Mouse (Mus musculus) MEL (cell line): Measurements from ENCODE around the gene Capn9. TPM values are rescaled to one million over a fixed set of nuclear protein-coding genes. Genes with fewer than 3 reads are reported as not detected.

Experiments used
- DNase-seq: peaks from one replicate; pipeline ENCODE4 v3.0.0; 2011; ENCODE audit warnings: low read depth, low spot score
- H3K27ac ChIP-seq: 2 replicates; pipeline ENCODE4 v1.5.1; 2012; ENCODE audit warnings: low read depth, mild to moderate bottlenecking, control low read depth, low read length, moderate library complexity; ENCODE audit not compliant: control insufficient read depth
- H3K27me3 ChIP-seq, 2 experiments: fragments of 150-350 bp in 1 of 2; sonication (generic) in 1 of 2; 2 replicates each; pipeline ENCODE4 v1.6.1; 2012; ENCODE audit warnings: low read length in 2 of 2, mild to moderate bottlenecking in 2 of 2, improper control_type of control experiment in 1 of 2, moderate library complexity in 1 of 2; ENCODE audit not compliant: insufficient read depth in 2 of 2, control insufficient read depth in 1 of 2
- H3K36me3 ChIP-seq, 2 experiments: 2 replicates each; pipeline ENCODE4 v1.6.1; 2012 to 2014; ENCODE audit warnings: low read length in 2 of 2, improper control_type of control experiment in 1 of 2, inconsistent platforms in 1 of 2, mild to moderate bottlenecking in 1 of 2; ENCODE audit not compliant: insufficient read depth in 2 of 2, control insufficient read depth in 1 of 2
- H3K4me1 ChIP-seq, 2 experiments: fragments of 150-350 bp in 1 of 2; sonication (generic) in 1 of 2; 2 replicates each; pipeline ENCODE4 v1.6.1; 2012; ENCODE audit warnings: low read length in 2 of 2, improper control_type of control experiment in 1 of 2, mild to moderate bottlenecking in 1 of 2; ENCODE audit not compliant: insufficient read depth in 2 of 2, control insufficient read depth in 1 of 2
- H3K4me3 ChIP-seq, 2 experiments: fragments of 150-350 bp in 1 of 2; sonication (generic) in 1 of 2; 2 replicates each; pipeline ENCODE4 v1.5.1; 2012; ENCODE audit warnings: low read depth in 2 of 2, low read length in 2 of 2, mild to moderate bottlenecking in 2 of 2, moderate library complexity in 2 of 2, control low read depth in 1 of 2, improper control_type of control experiment in 1 of 2; ENCODE audit not compliant: control insufficient read depth in 1 of 2, insufficient read depth in 1 of 2
- H3K79me2 ChIP-seq: 2 replicates; pipeline ENCODE4 v1.6.1; 2012; ENCODE audit warnings: mild to moderate bottlenecking, low read length, moderate library complexity; ENCODE audit not compliant: control insufficient read depth, poor library complexity, insufficient read depth
- H3K9ac ChIP-seq: 2 replicates; pipeline ENCODE4 v1.6.1; 2012; ENCODE audit warnings: low read depth, mild to moderate bottlenecking, control low read depth, low read length, moderate library complexity; ENCODE audit not compliant: control insufficient read depth, poor library complexity, severe bottlenecking
- H3K9me3 ChIP-seq: fragments of 150-350 bp; sonication (generic); replicated peaks from 2 replicates; pipeline ENCODE4 v1.6.1; 2012; ENCODE audit warnings: mild to moderate bottlenecking, low read length, improper control_type of control experiment, moderate library complexity; ENCODE audit not compliant: insufficient read depth
- BHLHE40 ChIP-seq: IDR thresholded peaks from 2 replicates; pipeline ENCODE4 v1.6.1; 2012; ENCODE audit warnings: low read depth, mild to moderate bottlenecking, inconsistent platforms, low read length, improper control_type of control experiment, borderline replicate concordance
- CHD2 ChIP-seq: IDR thresholded peaks from 2 replicates; pipeline ENCODE4 v1.6.1; 2011; ENCODE audit warnings: low read length, improper control_type of control experiment
- CTCF ChIP-seq, 3 experiments: IDR thresholded peaks in 2 of 3; conservative IDR thresholded peaks in 1 of 3; 2 replicates each; pipeline ENCODE4 v1.5.1; 2011 to 2012; ENCODE audit warnings: low read length in 3 of 3, low read depth in 2 of 3, mild to moderate bottlenecking in 2 of 3, improper control_type of control experiment in 1 of 3, inconsistent platforms in 1 of 3, mixed read lengths in 1 of 3, moderate library complexity in 1 of 3; ENCODE audit not compliant: control insufficient read depth in 1 of 3, insufficient read depth in 1 of 3, poor library complexity in 1 of 3, severe bottlenecking in 1 of 3
- ELF1 ChIP-seq: IDR thresholded peaks from 2 replicates; pipeline ENCODE4 v1.6.1; 2014; ENCODE audit warnings: low read depth, mild to moderate bottlenecking, inconsistent platforms, low read length, improper control_type of control experiment, moderate library complexity
- ETS1 ChIP-seq: IDR thresholded peaks from 2 replicates; pipeline ENCODE4 v1.6.1; 2012; ENCODE audit warnings: low read depth, mild to moderate bottlenecking, inconsistent platforms, low read length, improper control_type of control experiment, moderate library complexity
- GABPA ChIP-seq: IDR thresholded peaks from 2 replicates; pipeline ENCODE4 v1.6.1; 2012; ENCODE audit warnings: low read depth, mild to moderate bottlenecking, inconsistent platforms, low read length, improper control_type of control experiment, moderate library complexity
- MAFK ChIP-seq: IDR thresholded peaks from 2 replicates; pipeline ENCODE4 v1.6.1; 2011; ENCODE audit warnings: low read depth, mild to moderate bottlenecking, low read length, improper control_type of control experiment, borderline replicate concordance
- MAZ ChIP-seq: IDR thresholded peaks from 2 replicates; pipeline ENCODE4 v1.6.1; 2012; ENCODE audit warnings: low read depth, mild to moderate bottlenecking, inconsistent platforms, low read length, improper control_type of control experiment
- MYC ChIP-seq: IDR thresholded peaks from 2 replicates; pipeline ENCODE4 v1.6.1; 2011; ENCODE audit warnings: low read depth, mild to moderate bottlenecking, low read length, improper control_type of control experiment, moderate library complexity
- POLR2A ChIP-seq, 2 experiments: IDR thresholded peaks; 2 replicates each; pipeline ENCODE4 v1.6.1; 2011 to 2012; ENCODE audit warnings: low read length in 2 of 2, mild to moderate bottlenecking in 2 of 2, control low read depth in 1 of 2, improper control_type of control experiment in 1 of 2, low read depth in 1 of 2, moderate library complexity in 1 of 2; ENCODE audit not compliant: control insufficient read depth in 1 of 2, insufficient read depth in 1 of 2, poor library complexity in 1 of 2
- TCF12 ChIP-seq: IDR thresholded peaks from 2 replicates; pipeline ENCODE4 v1.6.1; 2014; ENCODE audit warnings: low read depth, mild to moderate bottlenecking, inconsistent platforms, low read length, improper control_type of control experiment, moderate library complexity
- UBTF ChIP-seq: IDR thresholded peaks from 2 replicates; pipeline ENCODE4 v1.6.1; 2012; ENCODE audit warnings: low read depth, mild to moderate bottlenecking, inconsistent platforms, low read length, improper control_type of control experiment, moderate library complexity, borderline replicate concordance; ENCODE audit not compliant: insufficient read depth
- USF2 ChIP-seq, 2 experiments: IDR thresholded peaks; 2 replicates each; pipeline ENCODE4 v1.6.1; 2011 to 2012; ENCODE audit warnings: improper control_type of control experiment in 2 of 2, low read length in 2 of 2, borderline replicate concordance in 1 of 2, inconsistent platforms in 1 of 2, low read depth in 1 of 2, mild to moderate bottlenecking in 1 of 2; ENCODE audit not compliant: insufficient read depth in 1 of 2
- polyA plus RNA-seq, 2 experiments: library from polyadenylated mRNA; stranded (reverse) in 1 of 2; unstranded in 1 of 2; fragments of >175 nt in 1 of 2; fragments of >200 nt in 1 of 2; gene quantifications; 2 replicates each; pipeline versions ENCODE4 v1.2.1 to v1.2.4; 2012; ENCODE audit warnings: low replicate concordance in 2 of 2, low read depth in 1 of 2; ENCODE audit not compliant: insufficient read length in 2 of 2, insufficient read depth in 1 of 2, missing spikeins in 1 of 2
- total RNA-seq: library from RNA; depleted of rRNA; stranded (reverse); fragments of 300-350 nt; gene quantifications from 2 replicates; pipeline ENCODE4 v1.2.3, GENCODE M21; 2012

Capn9 gene
- total and polyA plus RNA-seq, 3 experiments: not detected

DNA sequence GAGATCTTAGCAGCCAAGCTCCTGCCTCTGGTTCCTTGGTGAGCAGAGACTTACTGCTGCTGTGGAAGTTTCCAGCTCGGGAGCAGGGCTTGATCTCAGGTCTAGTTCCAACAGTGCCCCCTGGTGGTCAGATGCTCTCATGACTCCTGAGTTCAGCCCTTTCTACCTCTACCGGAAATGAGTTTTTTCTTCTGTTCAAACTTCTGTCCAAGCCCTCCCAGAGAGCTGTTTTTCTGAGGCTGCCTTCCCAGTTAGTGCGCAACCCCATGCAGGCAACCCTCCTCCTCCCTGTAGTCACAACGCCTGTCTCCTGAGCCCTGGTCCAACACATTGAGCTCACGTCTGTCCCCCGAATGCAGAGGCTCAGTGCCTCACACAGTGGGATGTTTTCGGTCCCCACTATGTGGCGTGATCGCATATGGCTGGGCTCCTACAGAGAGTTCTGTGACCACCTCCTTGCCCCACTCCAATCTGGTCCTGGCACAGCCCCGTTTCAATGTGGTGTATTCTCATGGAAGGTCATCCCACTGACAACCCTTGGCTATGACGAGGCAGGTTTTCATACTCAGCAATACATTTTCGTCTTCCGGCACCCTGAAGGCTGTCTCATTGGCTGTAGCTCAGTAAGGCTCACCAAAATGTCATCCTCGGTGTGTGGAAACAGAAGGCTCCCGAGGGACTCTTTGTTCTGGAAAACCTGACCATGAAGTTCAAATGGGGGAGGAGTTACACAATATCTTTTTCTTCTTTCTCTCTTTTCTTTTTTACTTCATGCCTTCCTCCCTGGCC is 2.2 kb upstream of the Capn9 start (continued):
- TF ChIP-seq MYC: peak; percentile 63; the same call in 1 of the 2 replicates
- TF ChIP-seq BHLHE40: 0 out of 2 replicates have a peak, but pooled peaks have one; percentile 29

GRCm38 (mm10) chr8:124576751-124577150 is 840 bp downstream of the Capn9 start:
- no peaks in the 10 kb centered on the region for H3K36me3 ChIP-seq
- no peak for DNase-seq
- no peak overlapping the region for H3K4me3 ChIP-seq
- no peaks in the 10 kb centered on the region for H3K79me2 ChIP-seq
- peaks cover 0 to 4% of the 10 kb centered on the region in 2 experiments; a peak in 3 of 4 replicates for H3K4me1 ChIP-seq
- H3K27ac ChIP-seq: no peak overlapping the region
- TF ChIP-seq UBTF (no peak), TCF12 (no peak), POLR2A (IDR thresholded peaks at IDR 0.05; ENCODE audit: control insufficient read depth in 1 of 2, insufficient read depth in 1 of 2, low read depth in 1 of 2, low read length in 2 of 2, poor library complexity in 1 of 2) (no peak), ETS1 (no peak), MAZ (no peak), USF2 (IDR thresholded peaks at IDR 0.05; ENCODE audit: borderline replicate concordance in 1 of 2, insufficient read depth in 1 of 2, low read depth in 1 of 2, low read length in 2 of 2) (no peak)
- H3K9ac ChIP-seq: no peak overlapping the region
- no peaks in the 10 kb centered on the region for H3K9me3 ChIP-seq
- H3K27me3 ChIP-seq: no peaks in the 10 kb centered on the region

DNA sequence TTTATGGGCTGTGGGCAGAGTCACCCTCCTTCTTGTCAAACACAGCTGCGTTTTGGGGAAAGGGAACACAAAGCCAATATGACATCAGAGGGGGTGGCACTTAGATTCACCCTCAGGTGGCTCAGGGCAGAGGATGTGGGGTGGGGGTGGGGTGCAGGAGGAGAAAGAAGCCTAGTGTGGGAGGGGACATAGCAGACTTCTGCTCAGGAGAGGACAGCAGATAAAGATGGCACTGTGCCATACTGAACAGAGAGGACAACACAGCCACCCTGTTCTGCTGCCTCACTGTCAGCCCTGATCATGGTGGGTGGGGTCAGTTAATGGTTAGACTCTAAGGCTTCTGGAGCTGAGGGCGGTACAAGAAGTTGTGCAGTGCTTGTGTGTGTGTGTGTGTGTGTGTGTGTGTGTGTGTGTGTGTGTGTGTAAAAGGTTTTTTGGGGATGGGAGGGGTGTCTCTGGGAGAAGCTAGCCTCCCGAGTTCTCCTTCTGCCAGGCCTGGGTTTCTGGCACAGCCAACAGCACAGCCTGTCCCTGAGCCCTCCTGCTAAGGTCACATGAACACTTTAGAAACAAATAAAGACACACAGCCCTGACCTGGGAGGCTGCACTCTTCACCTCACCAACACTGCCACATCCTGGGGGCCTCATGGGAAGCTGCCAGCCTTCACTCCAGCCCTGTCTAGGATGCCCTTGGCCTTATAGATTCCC is 10.0 kb downstream of the Capn9 start:
- H3K79me2 ChIP-seq: no peaks in the 10 kb centered on the region
- no peak overlapping the region for H3K4me3 ChIP-seq
- no peak overlapping the region for H3K9ac ChIP-seq
- H3K4me1 ChIP-seq: peaks cover 0 to 9% of the 10 kb centered on the region in 2 experiments; a peak in 2 of 4 replicates
- DNase-seq: peak; percentile 75
- TF ChIP-seq MAFK: no peak
- no peak for TF ChIP-seq CTCF (IDR thresholded peaks at IDR 0.05 in 2 of 3, conservative IDR thresholded peaks at IDR 0.05 in 1 of 3; ENCODE audit: control insufficient read depth in 1 of 3, insufficient read depth in 1 of 3, low read depth in 2 of 3, low read length in 3 of 3, poor library complexity in 1 of 3, severe bottlenecking in 1 of 3)
- no peak for TF ChIP-seq POLR2A (IDR thresholded peaks at IDR 0.05; ENCODE audit: control insufficient read depth in 1 of 2, insufficient read depth in 1 of 2, low read depth in 1 of 2, low read length in 2 of 2, poor library complexity in 1 of 2)
- no peak for TF ChIP-seq GABPA
- no peak for TF ChIP-seq CHD2
- no peak for TF ChIP-seq ELF1
- no peaks in the 10 kb centered on the region; a peak in 1 of 4 replicates for H3K27me3 ChIP-seq
- no peak overlapping the region for H3K27ac ChIP-seq
- no peaks in the 10 kb centered on the region for H3K9me3 ChIP-seq
- peaks cover 0 to 2% of the 10 kb centered on the region in 2 experiments; a peak in 1 of 4 replicates for H3K36me3 ChIP-seq
